Mouse (Mus musculus): ENCODE data around the gene Olfr118.
"Not testable (repeated sequence)": the region's sequence is repeated elsewhere in the genome, so short reads cannot be mapped to it uniquely, and the experiment has no call there.

The Olfr118 gene

DNA sequence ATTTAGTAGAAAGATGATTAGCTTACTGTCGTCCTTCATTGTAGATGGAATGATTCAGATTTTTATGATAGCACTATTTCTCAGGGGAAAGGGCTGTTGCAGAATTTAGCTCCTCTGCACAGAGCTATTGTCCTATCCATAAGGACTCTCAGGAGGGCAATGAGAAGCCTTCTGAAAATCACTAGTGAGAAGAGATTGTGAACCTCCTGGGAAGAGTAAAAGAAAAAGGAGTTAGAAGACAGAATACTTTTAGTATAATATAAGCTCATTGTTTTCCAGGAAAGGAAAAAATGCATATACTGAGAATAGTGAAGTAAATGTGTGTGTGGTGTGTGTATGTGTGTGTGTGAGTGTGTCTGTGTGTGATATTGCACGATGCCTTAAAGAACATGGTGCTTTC lies at the start of gene Olfr118:
Olfr118 (plus strand) TSS at position 301 of the 400 bp plus-strand sequence.
- DNase-seq (ENCODE audit: low spot score in 2 of 2), result no peak

DNA sequence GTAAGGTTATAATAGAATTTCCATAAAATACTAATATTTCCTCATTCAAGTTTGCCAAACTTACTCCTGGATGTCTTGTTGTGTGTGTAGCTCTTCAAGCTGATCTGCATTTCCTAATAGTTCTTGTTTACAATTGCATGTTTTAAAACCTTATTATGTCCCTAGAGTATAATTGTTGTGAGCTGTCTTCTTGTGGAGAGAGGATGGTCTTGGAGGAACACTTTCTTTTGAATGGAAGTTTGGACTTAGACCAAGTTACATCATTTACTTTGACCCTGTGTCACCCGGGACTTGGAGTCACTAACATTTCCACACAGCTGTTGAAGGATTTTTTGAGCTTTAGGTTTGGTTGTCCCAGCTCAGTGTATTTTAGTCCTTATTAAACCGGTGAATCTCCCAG lies 39.8 kb upstream of the Olfr118 start, which contains the start of the genes Olfr115 and Olfr116:
Olfr115 (minus strand) TSS at position 101 of the 400 bp plus-strand sequence.
Olfr116 (minus strand) TSS at position 191 of the 400 bp plus-strand sequence.
- DNase-seq (ENCODE audit: low spot score in 2 of 2), result no peak

DNA sequence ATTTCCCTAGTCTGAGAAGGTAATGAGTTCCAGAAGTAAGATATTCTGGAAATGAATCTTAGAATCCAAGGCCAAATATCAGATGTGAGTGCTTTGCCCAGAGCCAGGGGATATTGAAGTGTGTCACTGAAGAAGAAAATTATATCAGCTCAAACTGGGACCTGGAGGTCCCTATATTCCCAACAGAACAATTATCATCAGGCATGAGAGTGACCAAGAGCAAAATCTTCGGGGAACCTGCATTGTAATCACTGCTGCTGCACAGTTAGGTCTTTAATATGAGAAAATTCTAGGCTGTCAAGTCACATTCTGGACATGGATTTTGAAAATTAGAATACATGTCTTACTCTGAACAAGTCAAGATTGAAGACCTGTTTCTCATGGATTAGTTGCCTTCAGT lies 3.1 kb upstream of the Olfr118 start, which contains the start of gene Olfr117:
Olfr117 (minus strand) TSS at position 101 of the 400 bp plus-strand sequence.
- no peak for DNase-seq (ENCODE audit: low spot score in 2 of 2)

DNA sequence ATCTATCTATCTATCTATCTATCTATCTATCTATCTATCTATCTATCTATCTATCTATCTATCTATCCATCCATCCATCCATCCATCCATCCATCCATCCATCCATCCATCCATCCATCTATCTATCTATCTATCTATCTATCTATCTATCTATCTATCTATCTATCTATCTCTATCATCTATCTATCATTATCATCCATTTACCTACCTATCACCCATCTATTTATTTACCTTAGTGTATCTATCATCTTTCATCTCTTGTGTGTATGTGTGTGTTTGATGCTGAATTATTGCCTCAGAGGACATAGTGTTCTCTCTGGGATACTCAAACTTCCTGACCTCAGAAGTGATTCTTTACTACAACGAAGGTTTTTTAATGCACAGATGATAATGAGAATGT lies 29.5 kb downstream of the Olfr118 start, which contains the start of gene Olfr119:
Olfr119 (plus strand) TSS at position 301 of the 400 bp plus-strand sequence.
- not testable (repeated sequence) for DNase-seq (ENCODE audit: low spot score in 2 of 2)

DNA sequence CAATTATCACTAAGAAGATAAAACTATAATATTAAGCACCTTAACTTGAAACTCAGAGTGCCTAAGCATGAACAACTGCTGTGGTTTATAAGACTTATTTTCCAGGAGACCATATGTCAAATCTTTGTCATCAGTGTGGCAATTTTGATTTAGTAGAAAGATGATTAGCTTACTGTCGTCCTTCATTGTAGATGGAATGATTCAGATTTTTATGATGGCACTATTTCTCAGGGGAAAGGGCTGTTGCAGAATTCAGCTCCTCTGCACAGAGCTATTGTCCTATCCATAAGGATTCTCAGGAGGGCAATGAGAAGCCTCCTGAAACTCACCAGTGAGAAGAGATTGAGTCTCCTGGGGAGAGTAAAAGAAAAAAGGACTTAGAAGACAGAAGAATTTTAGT lies 54.7 kb downstream of the Olfr118 start, which contains the start of gene Olfr120:
Olfr120 (plus strand) TSS at position 301 of the 400 bp plus-strand sequence.
- no peak for DNase-seq (ENCODE audit: low spot score in 2 of 2)
